Mouse (Mus musculus) fat pad, adult 2 months (tissue): ENCODE measurements around the gene Glis2.

Experiments
- DNase-seq: peaks from one replicate; pipeline ENCODE4 v3.0.0-alpha.2; 2011; ENCODE audit warnings: low read depth, low spot score; ENCODE audit errors: extremely low read depth

The Glis2 gene

GRCm38 (mm10) chr16:4593971-4594813, at the start of gene Glis2:
TSS of gene Glis2 (plus strand) at chr16:4594713.
- no peak for DNase-seq

GRCm38 (mm10) chr16:4544845-4545244, 49.7 kb upstream of the Glis2 start:
- DNase-seq: no peak

- no peak for DNase-seq
These were observed 47.7 kb upstream of the Glis2 start for GRCm38 (mm10) chr16:4546838-4547237.

- no peak for DNase-seq
These were observed 46.9 kb upstream of the Glis2 start for GRCm38 (mm10) chr16:4547611-4548010.

- no peak for DNase-seq
These were observed 45.4 kb upstream of the Glis2 start for GRCm38 (mm10) chr16:4548953-4549688.

GRCm38 (mm10) chr16:4551056-4551455, 43.5 kb upstream of the Glis2 start:
- no peak for DNase-seq

- DNase-seq: no peak
These were observed 42.6 kb upstream of the Glis2 start for GRCm38 (mm10) chr16:4551885-4552284.

GRCm38 (mm10) chr16:4552829-4553550, 41.5 kb upstream of the Glis2 start:
- DNase-seq: no peak

- DNase-seq: no peak
These were observed 39.0 kb upstream of the Glis2 start for GRCm38 (mm10) chr16:4555555-4555954.

GRCm38 (mm10) chr16:4557085-4557484, 37.4 kb upstream of the Glis2 start:
- no peak for DNase-seq

- no peak for DNase-seq
These were observed 36.6 kb upstream of the Glis2 start for GRCm38 (mm10) chr16:4557949-4558348.

- DNase-seq: no peak
These were observed 36.0 kb upstream of the Glis2 start for GRCm38 (mm10) chr16:4558384-4558979.

- no peak for DNase-seq
These were observed 35.4 kb upstream of the Glis2 start for GRCm38 (mm10) chr16:4558980-4559631.

- DNase-seq: no peak
These were observed 34.8 kb upstream of the Glis2 start, which contains the start of gene Tfap4 for GRCm38 (mm10) chr16:4559715-4560144. TSS of gene Tfap4 (minus strand) at chr16:4559854.

GRCm38 (mm10) chr16:4560145-4560952, 34.2 kb upstream of the Glis2 start:
- DNase-seq: no peak

GRCm38 (mm10) chr16:4567912-4568311, 26.6 kb upstream of the Glis2 start:
- DNase-seq: no peak

- no peak for DNase-seq
These were observed 23.8 kb upstream of the Glis2 start for GRCm38 (mm10) chr16:4570737-4571136.

- no peak for DNase-seq
These were observed 18.5 kb upstream of the Glis2 start for GRCm38 (mm10) chr16:4576038-4576437.

- DNase-seq: no peak
These were observed 17.6 kb upstream of the Glis2 start for GRCm38 (mm10) chr16:4576873-4577272.

GRCm38 (mm10) chr16:4578630-4579029, 15.9 kb upstream of the Glis2 start:
- DNase-seq: no peak
